Mouse (Mus musculus) midbrain, postnatal 0 days (tissue): ENCODE data around the gene Rasgrp2. TPM values are rescaled to one million over a fixed set of nuclear protein-coding genes. Genes with fewer than 3 reads are reported as not detected.

Source experiments
- ATAC-seq: fragments of 200-750 bp; cut with Nextera tagmentation; 2 replicates; pipeline ENCODE4 v1.8.0; 2017; ENCODE audit warnings: moderate number of reproducible peaks, mild to moderate bottlenecking, moderate TSS enrichment, moderate library complexity; ENCODE audit not compliant: low FRiP score
- DNase-seq: peaks from one replicate; pipeline ENCODE4 v3.0.0-alpha.2; 2015; ENCODE audit warnings: low spot score
- H3K27ac ChIP-seq: fragments of 300-500 bp; sonication (generic); 2 replicates; pipeline ENCODE4 v1.5.1; 2014; ENCODE audit warnings: low read depth, mild to moderate bottlenecking, low read length, mixed read lengths
- H3K27me3 ChIP-seq: fragments of 300-500 bp; sonication (generic); 2 replicates; pipeline ENCODE4 v1.6.1; 2014; ENCODE audit warnings: low read length, control low read depth, mixed read lengths; ENCODE audit not compliant: insufficient read depth
- H3K36me3 ChIP-seq: fragments of 300-500 bp; sonication (generic); 2 replicates; pipeline ENCODE4 v1.6.1; 2014; ENCODE audit warnings: low read length, control low read depth, mixed read lengths; ENCODE audit not compliant: insufficient read depth
- H3K4me1 ChIP-seq: fragments of 300-500 bp; sonication (generic); 2 replicates; pipeline ENCODE4 v1.6.1; 2014; ENCODE audit warnings: mild to moderate bottlenecking, control low read depth, antibody characterized with exemption, low read length, mixed read lengths; ENCODE audit not compliant: insufficient read depth
- H3K4me2 ChIP-seq: fragments of 300-500 bp; sonication (generic); 2 replicates; pipeline ENCODE4 v1.6.1; 2014; ENCODE audit warnings: low read depth, mild to moderate bottlenecking, low read length, mixed read lengths; ENCODE audit not compliant: poor library complexity, severe bottlenecking
- H3K4me3 ChIP-seq: fragments of 300-500 bp; sonication (generic); 2 replicates; pipeline ENCODE4 v1.5.1; 2014; ENCODE audit warnings: low read depth, mild to moderate bottlenecking, low read length, moderate library complexity
- H3K9ac ChIP-seq: fragments of 300-500 bp; sonication (generic); replicated peaks from 2 replicates; pipeline ENCODE4 v1.6.1; 2014; ENCODE audit warnings: mild to moderate bottlenecking, low read length, moderate library complexity, mixed read lengths; ENCODE audit not compliant: poor library complexity, severe bottlenecking
- H3K9me3 ChIP-seq: fragments of 300-500 bp; sonication (generic); 2 replicates; pipeline ENCODE4 v1.6.1; 2016; ENCODE audit warnings: low read length, control low read depth
- CTCF ChIP-seq: IDR thresholded peaks from 2 replicates; pipeline ENCODE4 v1.5.1; 2016; ENCODE audit warnings: antibody characterized with exemption, mild to moderate bottlenecking
- WGBS: fragments of 180-500 bp; shearing (Covaris S2); extraction: QIAGEN DNeasy Blood & Tissue Kit; methylation state at CpG from one replicate; pipeline ENCODE4 v1.1.7; 2014; 5-methylcytosine and 5-hydroxymethylcytosine counted together
- polyA plus RNA-seq: library from polyadenylated mRNA; unstranded; fragments of >200 nt; fragmentation: Nextera tagmentation; extraction: Ambion mirVana; gene quantifications from 2 replicates; pipeline ENCODE4 v1.2.1, GENCODE M21; 2015
- total RNA-seq: library from RNA; depleted of rRNA; stranded (reverse); fragments of >200 nt; gene quantifications from 2 replicates; pipeline ENCODE4 v1.2.3, GENCODE M21; 2014

Gene Rasgrp2
- total and polyA plus RNA-seq, 2 experiments from 2014 or later = 232 to 291 TPM

DNA sequence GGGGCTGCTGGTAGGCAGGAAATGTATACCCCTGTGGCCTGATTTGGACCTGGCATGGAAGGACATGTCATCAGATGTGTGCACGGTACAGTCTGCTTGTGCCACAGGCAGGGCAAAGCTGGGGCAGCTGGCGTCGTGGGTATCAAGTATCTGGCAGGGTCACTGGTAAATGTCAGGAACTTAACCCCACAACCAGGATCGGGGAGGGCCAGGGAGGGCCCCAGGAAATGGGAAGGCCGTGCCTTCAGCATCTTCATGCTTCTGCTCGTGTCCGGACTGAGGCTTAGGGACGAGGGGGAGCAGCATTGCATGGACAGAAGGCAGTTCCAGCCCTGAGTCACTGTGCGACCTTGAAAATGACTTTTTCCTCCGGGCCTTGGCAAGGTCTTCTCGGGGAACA is 14.2 kb upstream of the Rasgrp2 start:
- TF ChIP-seq CTCF = no peak
- H3K9ac ChIP-seq = no peak overlapping the region
- WGBS = 80% methylated on average over 11 of the region's 11 CpGs
- no peak for DNase-seq
- ATAC-seq = no peak
- no peak overlapping the region for H3K27ac ChIP-seq
- peaks cover 4% of the 10 kb centered on the region; the same call in 1 of the 2 replicates for H3K4me1 ChIP-seq
- no peak overlapping the region for H3K4me2 ChIP-seq
- no peaks in the 10 kb centered on the region for H3K27me3 ChIP-seq
- no peak overlapping the region for H3K4me3 ChIP-seq
- no peaks in the 10 kb centered on the region for H3K9me3 ChIP-seq
- 0 out of 2 replicates have a peak, but pooled peaks cover 4% of the 10 kb centered on the region for H3K36me3 ChIP-seq

DNA sequence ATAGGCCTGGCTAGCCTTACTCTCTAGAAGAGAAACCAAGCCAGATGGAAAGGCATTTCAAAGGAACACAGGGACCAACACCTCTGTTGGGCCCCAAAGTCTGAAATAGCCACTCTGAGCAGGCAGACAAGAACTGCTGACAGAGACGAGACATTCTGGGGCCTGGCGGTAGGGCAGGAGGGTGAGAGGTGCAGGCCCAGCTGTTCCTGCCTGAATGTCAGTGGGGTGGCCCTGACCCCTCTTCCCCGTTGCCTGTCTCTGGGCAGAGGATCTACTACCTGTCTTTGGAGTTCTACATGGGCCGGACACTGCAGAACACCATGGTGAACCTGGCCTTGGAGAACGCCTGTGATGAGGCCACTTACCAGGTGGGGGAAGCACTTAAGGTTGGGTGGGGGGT is 13.7 kb upstream of the Rasgrp2 start:
- ATAC-seq (no peak), DNase-seq (no peak)
- no peaks in the 10 kb centered on the region for H3K27me3 ChIP-seq
- H3K36me3 ChIP-seq = 0 out of 2 replicates have a peak, but pooled peaks cover 4% of the 10 kb centered on the region
- 79% methylated on average over 5 of the region's 5 CpGs for WGBS
- H3K9ac ChIP-seq = no peak overlapping the region
- no peak overlapping the region for H3K27ac ChIP-seq
- H3K4me3 ChIP-seq = no peak overlapping the region
- no peaks in the 10 kb centered on the region for H3K9me3 ChIP-seq
- TF ChIP-seq CTCF = no peak
- peaks cover 4% of the 10 kb centered on the region; the same call in 1 of the 2 replicates for H3K4me1 ChIP-seq
- H3K4me2 ChIP-seq = no peak overlapping the region

- 85% methylated on average over 7 of the region's 7 CpGs for WGBS
- no peaks in the 10 kb centered on the region for H3K27me3 ChIP-seq
- TF ChIP-seq CTCF = no peak
- H3K4me3 ChIP-seq = no peak overlapping the region
- H3K36me3 ChIP-seq = 0 out of 2 replicates have a peak, but pooled peaks cover 2% of the 10 kb centered on the region
- no peak for DNase-seq
- no peak overlapping the region for H3K4me2 ChIP-seq
- H3K9ac ChIP-seq = no peak overlapping the region
- H3K9me3 ChIP-seq = no peaks in the 10 kb centered on the region
- no peak for ATAC-seq
- H3K27ac ChIP-seq = no peak overlapping the region
- peaks cover 4% of the 10 kb centered on the region; the same call in 1 of the 2 replicates for H3K4me1 ChIP-seq
These were observed 13.3 kb upstream of the Rasgrp2 start for GRCm38 (mm10) chr19:6385821-6386220.

DNA sequence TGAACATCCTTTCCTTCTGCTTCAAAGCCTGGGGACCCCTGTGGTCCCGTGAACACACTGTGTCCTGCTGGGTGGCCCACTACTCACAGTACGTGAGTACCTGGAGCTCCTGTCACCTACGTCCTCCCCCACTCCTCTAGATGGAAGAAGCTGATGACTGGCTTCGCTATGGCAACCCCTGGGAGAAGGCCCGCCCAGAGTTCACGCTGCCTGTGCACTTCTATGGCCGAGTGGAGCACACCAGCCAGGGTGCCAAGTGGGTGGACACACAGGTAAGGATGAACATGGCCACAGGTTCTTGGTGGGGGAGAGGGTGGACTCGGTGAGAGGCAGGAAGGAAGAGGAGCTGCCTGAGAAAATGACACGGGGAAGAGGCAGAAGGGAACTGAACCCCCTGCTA is 12.9 kb upstream of the Rasgrp2 start:
- H3K9ac ChIP-seq = no peak overlapping the region
- peaks cover 4% of the 10 kb centered on the region; the same call in 1 of the 2 replicates for H3K4me1 ChIP-seq
- no peak for TF ChIP-seq CTCF
- no peak overlapping the region for H3K27ac ChIP-seq
- H3K4me2 ChIP-seq = no peak overlapping the region
- no peak overlapping the region for H3K4me3 ChIP-seq
- H3K36me3 ChIP-seq = no peaks in the 10 kb centered on the region
- no peak for ATAC-seq
- 62% methylated on average over 9 of the region's 9 CpGs for WGBS
- H3K9me3 ChIP-seq = no peaks in the 10 kb centered on the region
- DNase-seq = no peak
- H3K27me3 ChIP-seq = no peaks in the 10 kb centered on the region

GRCm38 (mm10) chr19:6388006-6388405 is 11.1 kb upstream of the Rasgrp2 start:
- DNase-seq (no peak), ATAC-seq (no peak)
- Histone ChIP-seq H3K4me2 (no peak overlapping the region), H3K27me3 (no peaks in the 10 kb centered on the region), H3K9ac (no peak overlapping the region), H3K27ac (no peak overlapping the region), H3K36me3 (no peaks in the 10 kb centered on the region), H3K4me1 (peaks cover 4% of the 10 kb centered on the region; the same call in 1 of the 2 replicates), H3K4me3 (no peak overlapping the region), H3K9me3 (no peaks in the 10 kb centered on the region)
- peak; percentile 37; the same call in 1 of the 2 replicates for TF ChIP-seq CTCF
- 81% methylated on average over 13 of the region's 13 CpGs for WGBS

GRCm38 (mm10) chr19:6389803-6390202 is 9.3 kb upstream of the Rasgrp2 start:
- peaks cover 4% of the 10 kb centered on the region; the same call in 1 of the 2 replicates for H3K4me1 ChIP-seq
- 0 out of 2 replicates have a peak overlapping the region, but pooled peaks have one; percentile 47 for H3K27ac ChIP-seq
- WGBS = 11% methylated on average over 16 of the region's 16 CpGs
- H3K27me3 ChIP-seq = no peaks in the 10 kb centered on the region
- H3K4me3 ChIP-seq = peak overlapping the region; percentile 28; the same call in 1 of the 2 replicates
- H3K9me3 ChIP-seq = no peaks in the 10 kb centered on the region
- peak overlapping the region; percentile 61 for H3K4me2 ChIP-seq
- TF ChIP-seq CTCF = no peak
- peak; percentile 49 for ATAC-seq
- H3K9ac ChIP-seq = peak overlapping the region; percentile 20; the same call in 1 of the 2 replicates
- H3K36me3 ChIP-seq = no peaks in the 10 kb centered on the region
- peak; percentile 36 for DNase-seq
